27 mouse cellular contexts compared by ENCODE assay signal in the genomic region with DNA sequence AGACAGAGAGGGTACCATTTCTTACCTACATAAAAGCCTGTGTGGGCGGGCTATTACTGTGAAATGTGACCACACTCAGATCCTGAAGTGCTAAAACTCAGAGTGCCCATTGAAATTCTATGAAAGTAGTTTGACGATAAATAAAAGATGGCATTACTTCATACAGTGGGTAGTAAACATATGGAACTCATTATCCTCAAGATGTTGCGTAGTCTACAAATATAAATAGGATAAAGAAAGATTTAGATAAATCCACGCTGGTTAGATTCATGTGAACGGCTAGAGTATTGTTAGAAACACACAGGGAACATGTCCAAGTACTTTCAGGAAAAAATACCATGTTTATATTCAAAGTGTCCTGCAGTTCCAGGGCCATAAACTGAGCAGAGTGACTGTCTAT. TPM values are rescaled to one million over a fixed set of nuclear protein-coding genes. Genes with fewer than 3 reads are reported as not detected.
DNase-seq lines count a peak whose midpoint lies in the region; ATAC-seq and TF ChIP-seq lines count a peak whose summit lies in the region.
"Had no signal": no experiment of that assay in that cellular context is flagged by ENCODE, and none has a peak within 500 bp of the region (broad histone marks: within the 10 kb centered on the region; RNA-seq: fewer than 3 reads in every experiment).

No protein-coding gene starts in this region.

- H3K27me3 ChIP-seq in forebrain, postnatal 0 days (ENCODE audit: insufficient read depth, low read length), result no peaks in the 10 kb centered on the region
- H3K27me3 ChIP-seq in forebrain, embryonic 11.5 days (ENCODE audit: control insufficient read depth, insufficient read depth, low read length), result no peaks in the 10 kb centered on the region
- no peaks in the 10 kb centered on the region for H3K27me3 ChIP-seq in lung, embryonic 14.5 days (ENCODE audit: insufficient read depth, low read length)
- H3K27me3 ChIP-seq: embryonic facial prominence, embryonic 13.5 days; hindbrain, embryonic 13.5 days; intestine, embryonic 15.5 days; Patski had no signal

- H3K4me2 ChIP-seq in forebrain, postnatal 0 days (ENCODE audit: low read depth), result no peak overlapping the region
- no peak overlapping the region for H3K4me2 ChIP-seq in forebrain, embryonic 11.5 days (ENCODE audit: low read depth, low read length, severe bottlenecking)
- H3K4me2 ChIP-seq in lung, embryonic 14.5 days, result no peak overlapping the region
- H3K4me2 ChIP-seq: embryonic facial prominence, embryonic 13.5 days; heart, embryonic 11.5 days; hindbrain, embryonic 13.5 days; intestine, embryonic 15.5 days had no signal

- no peak overlapping the region for H3K4me3 ChIP-seq in forebrain, postnatal 0 days (ENCODE audit: low read depth, low read length)
- H3K4me3 ChIP-seq in forebrain, embryonic 11.5 days (ENCODE audit: low read depth, low read length), result no peak overlapping the region
- H3K4me3 ChIP-seq in lung, embryonic 14.5 days (ENCODE audit: low read depth, low read length), result no peak overlapping the region
- H3K4me3 ChIP-seq: embryonic facial prominence, embryonic 10.5 days; embryonic facial prominence, embryonic 13.5 days; erythroblast, embryonic 14.5 days; gastrocnemius, adult 2 months; hindbrain, embryonic 10.5 days; hindbrain, embryonic 13.5 days; intestine, embryonic 15.5 days had no signal

- H3K9ac ChIP-seq in forebrain, postnatal 0 days, result no peak overlapping the region
- H3K9ac ChIP-seq in forebrain, embryonic 11.5 days (ENCODE audit: low read length), result no peak overlapping the region
- H3K9ac ChIP-seq in lung, embryonic 14.5 days, result no peak overlapping the region
- H3K9ac ChIP-seq: embryonic facial prominence, embryonic 13.5 days; hindbrain, embryonic 13.5 days; intestine, embryonic 15.5 days had no signal

- H3K9me3 ChIP-seq in forebrain, postnatal 0 days (ENCODE audit: low read length), result no peaks in the 10 kb centered on the region
- no peaks in the 10 kb centered on the region for H3K9me3 ChIP-seq in forebrain, embryonic 11.5 days (ENCODE audit: control insufficient read depth, low read length)
- no peaks in the 10 kb centered on the region for H3K9me3 ChIP-seq in lung, embryonic 14.5 days (ENCODE audit: low read depth, low read length)
- H3K9me3 ChIP-seq: embryonic facial prominence, embryonic 10.5 days; embryonic facial prominence, embryonic 13.5 days; hindbrain, embryonic 10.5 days; hindbrain, embryonic 13.5 days; intestine, embryonic 15.5 days had no signal

- intact Hi-C loops in left cerebral cortex, postnatal 4 days (cut with DNase I), result no loop called here

- no peaks in the 10 kb centered on the region for H3K36me3 ChIP-seq in forebrain, postnatal 0 days (ENCODE audit: insufficient read depth)
- no peaks in the 10 kb centered on the region for H3K36me3 ChIP-seq in forebrain, embryonic 11.5 days (ENCODE audit: control insufficient read depth, insufficient read depth, low read length)
- H3K36me3 ChIP-seq in lung, embryonic 14.5 days (ENCODE audit: insufficient read depth), result no peaks in the 10 kb centered on the region
- H3K36me3 ChIP-seq: embryonic facial prominence, embryonic 10.5 days; embryonic facial prominence, embryonic 13.5 days; hindbrain, embryonic 10.5 days; hindbrain, embryonic 13.5 days; intestine, embryonic 15.5 days had no signal

- 62% methylated on average over 5 of the region's 5 CpGs for WGBS in forebrain, postnatal 0 days
- 81% methylated on average over 5 of the region's 5 CpGs for WGBS in forebrain, embryonic 11.5 days
- 53% methylated on average over 5 of the region's 5 CpGs for WGBS in lung, embryonic 14.5 days

- ATAC-seq in forebrain, postnatal 0 days, result peak; percentile 70
- ATAC-seq in forebrain, embryonic 11.5 days (replicated peaks; ENCODE audit: low FRiP score), result no peak
- peak; percentile 84 for ATAC-seq in lung, embryonic 14.5 days (ENCODE audit: insufficient read depth)
- ATAC-seq: hindbrain, embryonic 16.5 days; intestine, embryonic 15.5 days; Patski had no signal

- DNase-seq in forebrain, postnatal 0 days, result peak; percentile 11
- DNase-seq in forebrain, embryonic 11.5 days (ENCODE audit: low spot score), result no peak
- DNase-seq in lung, embryonic 14.5 days, result peak; percentile 41
- no peak for DNase-seq in lung, adult 18-20 months
- DNase-seq in 3T3-L1 (ENCODE audit: low read depth, low spot score) (peak; percentile 37), NIH3T3 (ENCODE audit: low read depth) (peak; percentile 51)
- no peak for DNase-seq in heart, postnatal 4 days
- no peak for DNase-seq in left cerebral cortex, postnatal 4 days
- DNase-seq: adrenal gland, adult 2 months; adrenal gland, postnatal 14 days; cerebellum, adult 11-12 months; cerebellum, adult 8-10 months; cerebellum, postnatal 10 days; cerebellum, postnatal 36 days; embryo, embryonic 11 days; gastrocnemius, adult 2 months; gastrocnemius, postnatal 14 days; heart, adult 11 months had no signal

- no peaks in the 10 kb centered on the region for H3K4me1 ChIP-seq in forebrain, postnatal 0 days (ENCODE audit: insufficient read depth)
- no peaks in the 10 kb centered on the region for H3K4me1 ChIP-seq in forebrain, embryonic 11.5 days (replicated peaks; ENCODE audit: control insufficient read depth, insufficient read depth, low read length)
- no peaks in the 10 kb centered on the region for H3K4me1 ChIP-seq in lung, embryonic 14.5 days (ENCODE audit: insufficient read depth)
- H3K4me1 ChIP-seq: embryonic facial prominence, embryonic 10.5 days; embryonic facial prominence, embryonic 13.5 days; hindbrain, embryonic 10.5 days; hindbrain, embryonic 13.5 days; intestine, embryonic 15.5 days had no signal

- H3K27ac ChIP-seq in forebrain, postnatal 0 days (ENCODE audit: low read depth, low read length), result no peak overlapping the region
- H3K27ac ChIP-seq in forebrain, embryonic 11.5 days (ENCODE audit: low read depth, low read length), result no peak overlapping the region
- no peak overlapping the region for H3K27ac ChIP-seq in lung, embryonic 14.5 days (ENCODE audit: low read depth)
- H3K27ac ChIP-seq: embryonic facial prominence, embryonic 10.5 days; embryonic facial prominence, embryonic 13.5 days; gastrocnemius, adult 2 months; hindbrain, embryonic 10.5 days; hindbrain, embryonic 13.5 days; intestine, embryonic 15.5 days had no signal

- TF ChIP-seq CTCF in forebrain, postnatal 0 days (IDR thresholded peaks at IDR 0.05; ENCODE audit: low read depth), result no peak
- no peak for TF ChIP-seq CTCF in lung, embryonic 14.5 days (IDR thresholded peaks at IDR 0.05; ENCODE audit: low read depth)

RNA-seq across cellular contexts. Expression of a gene that starts 58.8 kb away (rescaled TPM):
- total RNA-seq in forebrain, postnatal 0 days (2014; rRNA removed), result 10.1 and 10.3 TPM in 2 replicates
- 4.2 and 4.7 TPM in 2 replicates for polyA plus RNA-seq in forebrain, postnatal 0 days (2015; fragmentation: Nextera tagmentation; extraction: Ambion mirVana)
- 11.6 and 14.5 TPM in 2 replicates for polyA plus RNA-seq in forebrain, embryonic 11.5 days (2014; fragmentation: Nextera tagmentation; extraction: Ambion mirVana)
- 12.2 and 14.3 TPM in 2 replicates for polyA plus RNA-seq in lung, embryonic 14.5 days (2014; fragmentation: Nextera tagmentation; extraction: Ambion mirVana)
- total RNA-seq in heart, postnatal 4 days (2021), result 1 to 10 TPM; 4.6 to 4.9 TPM
- total RNA-seq in left cerebral cortex, postnatal 4 days (2021), result 1 to 10 TPM; 7.7 to 8.8 TPM

Comparison
In these comparisons a context has a peak if more than half of its experiments do, and no peak if none do; other contexts are left out.
1. DNase-seq: peak in forebrain, postnatal 0 days (single experiment), lung, embryonic 14.5 days (single experiment), 3T3-L1 (single experiment) and NIH3T3 (single experiment); none in forebrain, embryonic 11.5 days (single experiment), lung, adult 18-20 months (0 of 2), heart, postnatal 4 days (single experiment) and left cerebral cortex, postnatal 4 days (single experiment).